Mouse (Mus musculus) liver, embryonic 11.5 days (tissue): Measurements from ENCODE around the gene Slc25a54. TPM values are rescaled to one million over a fixed set of nuclear protein-coding genes. Genes with fewer than 3 reads are reported as not detected.

Experiments used
- microRNA-seq: library from miRNA; unstranded; fragments of <30 nt; microRNA quantifications from one replicate; pipeline ENCODE4, GENCODE M21; 2017; ENCODE audit warnings: borderline number of aligned reads
- polyA plus RNA-seq: library from polyadenylated mRNA; unstranded; fragments of >200 nt; fragmentation: Nextera tagmentation; extraction: Ambion mirVana; gene quantifications from 2 replicates; pipeline ENCODE4 v1.2.1, GENCODE M21; 2014

Gene Slc25a54
- polyA plus RNA-seq, 1 experiment from 2014 or later = not detected

Small RNAs within 50 kb of the gene (microRNA-seq; reads per million reads assigned to microRNA genes)
- not detected for gene Gm44384

Other genes starting within 250 kb of the Slc25a54 start
- gene Stxbp3, start 239.9 kb upstream of the Slc25a54 start, polyA plus RNA-seq = 35.1 and 35.6 TPM in 2 replicates
- gene Fndc7, start 190.5 kb upstream of the Slc25a54 start, polyA plus RNA-seq = 0.18 TPM in 1 of 2 replicates, not detected in the other
- gene Prpf38b, start 168.7 kb upstream of the Slc25a54 start, polyA plus RNA-seq = 61.0 and 69.3 TPM in 2 replicates
- gene Henmt1, start 140.6 kb upstream of the Slc25a54 start, polyA plus RNA-seq = 0.29 and 0.30 TPM in 2 replicates
- gene Gm9857, start 140.0 kb upstream of the Slc25a54 start, polyA plus RNA-seq = not detected in 2 replicates
- gene Fam102b, start 52.9 kb upstream of the Slc25a54 start, polyA plus RNA-seq = 6.2 and 6.6 TPM in 2 replicates
- gene Slc25a24, start 42.7 kb downstream of the Slc25a54 start, polyA plus RNA-seq = 16.2 and 19.9 TPM in 2 replicates